Mouse (Mus musculus): ENCODE measurements around the gene Zfp110. TPM values are rescaled to one million over a fixed set of nuclear protein-coding genes. Genes with fewer than 3 reads are reported as not detected.

The Zfp110 gene
- total RNA-seq, 1 experiment from 2014 or later, result 95.8 TPM

- peak; percentile 24; the same call in 1 of the 2 replicates for ATAC-seq (replicated peaks; ENCODE audit: insufficient number of reproducible peaks, low FRiP score, low TSS enrichment, poor library complexity, severe bottlenecking)
These were observed 53.0 kb downstream of the Zfp110 start for GRCm38 (mm10) chr7:12887585-12887984.

GRCm38 (mm10) chr7:12890928-12891327, 56.4 kb downstream of the Zfp110 start:
- ATAC-seq (replicated peaks; ENCODE audit: insufficient number of reproducible peaks, low FRiP score, low TSS enrichment, poor library complexity, severe bottlenecking), result no peak

- ATAC-seq (replicated peaks; ENCODE audit: insufficient number of reproducible peaks, low FRiP score, low TSS enrichment, poor library complexity, severe bottlenecking), result no peak
These were observed 56.8 kb downstream of the Zfp110 start for GRCm38 (mm10) chr7:12891334-12891733.

- ATAC-seq (replicated peaks; ENCODE audit: insufficient number of reproducible peaks, low FRiP score, low TSS enrichment, poor library complexity, severe bottlenecking), result peak; percentile 99
These were observed 63.3 kb downstream of the Zfp110 start, which contains the start of gene Zscan22 for GRCm38 (mm10) chr7:12897655-12898410. Zscan22 (plus strand) TSS chr7:12897815.

Other genes with a start within 250 kb of the Zfp110 start
- 0.11 TPM in 1 of 3 replicates, not detected in the others for gene Vmn2r53, start 226.0 kb upstream of the Zfp110 start, total RNA-seq (2017)
- gene Vmn2r54, start 194.4 kb upstream of the Zfp110 start, total RNA-seq (2017), result not detected in 3 replicates
- not detected in 3 replicates for gene Vmn2r55, start 149.8 kb upstream of the Zfp110 start, total RNA-seq (2017)
- not detected in 3 replicates for gene Vmn2r56, start 99.8 kb upstream of the Zfp110 start, total RNA-seq (2017)
- gene Zscan18, start 31.1 kb upstream of the Zfp110 start, total RNA-seq (2017), result 0.19 to 1.6 TPM (median 0.53 TPM) in 3 replicates
- gene Zfp329, start 15.9 kb upstream of the Zfp110 start, total RNA-seq (2017), result 10.1 to 23.3 TPM (median 10.4 TPM) in 3 replicates
- gene Zfp128, start 46.4 kb downstream of the Zfp110 start, total RNA-seq (2017), result 1.6 to 4.2 TPM (median 2.4 TPM) in 3 replicates
- gene Zscan22, start 63.1 kb downstream of the Zfp110 start, total RNA-seq (2017), result 0.75 to 3.9 TPM in 2 of 3 replicates, not detected in the other
- 534 to 585 TPM (median 572 TPM) in 3 replicates for gene Rps5, start 87.5 kb downstream of the Zfp110 start, total RNA-seq (2017)
- 0.53 TPM in 1 of 3 replicates, not detected in the others for gene Rnf225, start 92.7 kb downstream of the Zfp110 start, total RNA-seq (2017)
- gene Zfp324, start 131.1 kb downstream of the Zfp110 start, total RNA-seq (2017), result 0.96 to 4.5 TPM (median 1.9 TPM) in 3 replicates
- gene Zfp446, start 143.1 kb downstream of the Zfp110 start, total RNA-seq (2017), result 0.43 to 1.3 TPM (median 1.0 TPM) in 3 replicates
- 1.6 TPM in 1 of 3 replicates, not detected in the others for gene Slc27a5, start 163.4 kb downstream of the Zfp110 start, total RNA-seq (2017)
- 150 to 169 TPM (median 158 TPM) in 3 replicates for gene Trim28, start 164.4 kb downstream of the Zfp110 start, total RNA-seq (2017)
- 3.6 to 5.7 TPM (median 3.8 TPM) in 3 replicates for gene Zbtb45, start 175.3 kb downstream of the Zfp110 start, total RNA-seq (2017)
- gene Chmp2a, start 200.0 kb downstream of the Zfp110 start, total RNA-seq (2017), result 277 to 386 TPM (median 313 TPM) in 3 replicates
- gene Ube2m, start 203.5 kb downstream of the Zfp110 start, total RNA-seq (2017), result 44.8 to 67.8 TPM (median 54.9 TPM) in 3 replicates
- 0.19 to 0.48 TPM in 2 of 3 replicates, not detected in the other for gene Mzf1, start 220.0 kb downstream of the Zfp110 start, total RNA-seq (2017)